Mouse (Mus musculus) forebrain, embryonic 12.5 days (tissue): ENCODE data around the gene Ppib. TPM values are rescaled to one million over a fixed set of nuclear protein-coding genes. Genes with fewer than 3 reads are reported as not detected.

Experiments
- ATAC-seq: fragments of 200-750 bp; cut with Nextera tagmentation; 2 replicates; pipeline ENCODE4 v1.8.0; 2017; ENCODE audit warnings: moderate TSS enrichment; ENCODE audit not compliant: low FRiP score
- H3K27ac ChIP-seq: fragments of 300-500 bp; sonication (generic); 2 replicates; pipeline ENCODE4 v1.5.1; 2016; ENCODE audit warnings: mild to moderate bottlenecking
- H3K27me3 ChIP-seq: fragments of 300-500 bp; sonication (generic); 2 replicates; pipeline ENCODE4 v1.6.1; 2016; ENCODE audit warnings: mild to moderate bottlenecking
- H3K36me3 ChIP-seq: fragments of 300-500 bp; sonication (generic); replicated peaks from 2 replicates; pipeline ENCODE4 v1.6.1; 2016; ENCODE audit warnings: mild to moderate bottlenecking
- H3K4me1 ChIP-seq: fragments of 300-500 bp; sonication (generic); 2 replicates; pipeline ENCODE4 v1.6.1; 2016
- H3K4me2 ChIP-seq: fragments of 300-500 bp; sonication (generic); 2 replicates; pipeline ENCODE4 v1.6.1; 2016; ENCODE audit warnings: mild to moderate bottlenecking, moderate library complexity
- H3K4me3 ChIP-seq: fragments of 300-500 bp; sonication (generic); replicated peaks from 2 replicates; pipeline ENCODE4 v1.5.1; 2016; ENCODE audit warnings: mild to moderate bottlenecking
- H3K9ac ChIP-seq: fragments of 300-500 bp; sonication (generic); 2 replicates; pipeline ENCODE4 v1.6.1; 2016; ENCODE audit warnings: mild to moderate bottlenecking
- H3K9me3 ChIP-seq: fragments of 300-500 bp; sonication (generic); 2 replicates; pipeline ENCODE4 v1.6.1; 2016
- WGBS: fragments of 180-500 bp; shearing (Covaris S2); methylation state at CpG from one replicate; pipeline ENCODE4 v1.1.7; 2016; 5-methylcytosine and 5-hydroxymethylcytosine counted together
- polyA plus RNA-seq: library from polyadenylated mRNA; unstranded; fragments of >200 nt; fragmentation: Nextera tagmentation; extraction: Ambion mirVana; gene quantifications from 2 replicates; pipeline ENCODE4 v1.2.1, GENCODE M21; 2016

Ppib gene
- polyA plus RNA-seq, 1 experiment from 2014 or later, result 361 TPM

DNA sequence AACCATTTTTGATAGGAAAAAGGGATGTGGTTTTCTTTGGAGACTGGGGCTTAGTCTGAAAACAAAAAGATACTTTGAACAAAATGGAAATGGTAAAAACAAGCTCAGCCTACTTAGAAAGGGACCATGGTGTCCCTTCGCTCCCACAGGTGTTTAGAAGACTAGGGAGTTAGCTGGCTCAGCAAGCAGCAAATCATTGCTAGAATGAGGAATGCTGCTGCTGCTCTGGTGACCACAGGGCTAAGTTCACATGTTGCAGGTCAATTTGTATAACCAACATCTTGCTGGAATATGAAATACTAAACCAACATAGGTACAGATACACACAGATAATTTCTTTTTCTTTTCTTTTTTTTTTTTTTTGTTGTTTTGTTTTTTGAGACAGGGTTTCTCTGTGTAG, 49.6 kb downstream of the Ppib start:
- Histone ChIP-seq H3K4me3 (no peak overlapping the region), H3K9ac (no peak overlapping the region), H3K9me3 (no peaks in the 10 kb centered on the region), H3K4me2 (no peak overlapping the region), H3K36me3 (peaks cover 56% of the 10 kb centered on the region), H3K27me3 (no peaks in the 10 kb centered on the region), H3K27ac (no peak overlapping the region), H3K4me1 (peaks cover 17% of the 10 kb centered on the region)
- WGBS, result 91% methylated on average over 1 of the region's 1 CpGs
- ATAC-seq, result no peak

- H3K9ac ChIP-seq, result no peak overlapping the region
- peaks cover 56% of the 10 kb centered on the region for H3K36me3 ChIP-seq
- H3K9me3 ChIP-seq, result no peaks in the 10 kb centered on the region
- 20% methylated on average over 8 of the region's 8 CpGs for WGBS
- H3K4me2 ChIP-seq, result no peak overlapping the region
- H3K27ac ChIP-seq, result peak overlapping the region; percentile 74
- no peak overlapping the region for H3K4me3 ChIP-seq
- H3K27me3 ChIP-seq, result no peaks in the 10 kb centered on the region
- ATAC-seq, result no peak
- H3K4me1 ChIP-seq, result peaks cover 17% of the 10 kb centered on the region
Observed at GRCm38 (mm10) chr9:66110126-66110525, 50.1 kb downstream of the Ppib start.

GRCm38 (mm10) chr9:66110611-66111379, 50.8 kb downstream of the Ppib start:
- peaks cover 17% of the 10 kb centered on the region for H3K4me1 ChIP-seq
- ATAC-seq, result no peak
- peaks cover 53% of the 10 kb centered on the region for H3K36me3 ChIP-seq
- H3K4me3 ChIP-seq, result no peak overlapping the region
- H3K27ac ChIP-seq, result peak overlapping the region; percentile 74
- no peaks in the 10 kb centered on the region for H3K9me3 ChIP-seq
- 14% methylated on average over 8 of the region's 8 CpGs for WGBS
- H3K4me2 ChIP-seq, result no peak overlapping the region
- no peak overlapping the region; the same call in 1 of the 2 replicates for H3K9ac ChIP-seq
- no peaks in the 10 kb centered on the region for H3K27me3 ChIP-seq

DNA sequence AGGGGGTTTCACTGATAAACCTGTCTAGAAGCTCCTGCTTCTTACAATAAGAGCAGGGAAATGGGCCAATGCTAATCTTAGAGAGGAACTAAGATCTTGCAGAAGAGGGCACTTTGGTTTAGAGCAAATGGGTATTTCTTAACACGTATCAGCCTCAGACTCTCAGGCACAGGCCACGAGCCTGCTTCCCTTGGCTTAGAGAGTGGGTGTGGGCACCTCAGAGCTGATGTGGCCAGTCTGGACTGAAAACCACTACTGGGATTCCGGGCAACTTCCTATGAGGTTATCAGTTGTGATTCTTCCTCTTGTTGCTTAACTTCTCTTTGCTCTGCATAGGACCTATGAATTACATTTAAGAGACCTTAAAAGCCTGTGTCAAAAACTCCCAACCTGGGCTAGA, 54.3 kb downstream of the Ppib start:
- Histone ChIP-seq H3K27me3 (no peaks in the 10 kb centered on the region), H3K36me3 (peaks cover 20% of the 10 kb centered on the region), H3K4me1 (peaks cover 20% of the 10 kb centered on the region), H3K9me3 (no peaks in the 10 kb centered on the region), H3K27ac (no peak overlapping the region), H3K4me3 (no peak overlapping the region), H3K4me2 (no peak overlapping the region), H3K9ac (no peak overlapping the region)
- ATAC-seq, result no peak
- WGBS, result 94% methylated on average over 3 of the region's 3 CpGs

Other genes with a start within 250 kb of the Ppib start
- gene Zfp609, start 232.7 kb upstream of the Ppib start, polyA plus RNA-seq, result 11.1 and 13.1 TPM in 2 replicates
- 224 and 226 TPM in 2 replicates for gene Pclaf, start 170.0 kb upstream of the Ppib start, polyA plus RNA-seq
- 32.8 and 36.3 TPM in 2 replicates for gene Trip4, start 151.4 kb upstream of the Ppib start, polyA plus RNA-seq
- 24.8 and 25.8 TPM in 2 replicates for gene Csnk1g1, start 151.3 kb upstream of the Ppib start, polyA plus RNA-seq
- 3.3 and 4.0 TPM in 2 replicates for gene Snx22, start 9.5 kb downstream of the Ppib start, polyA plus RNA-seq
- 130 and 135 TPM in 2 replicates for gene Snx1, start 66.4 kb downstream of the Ppib start, polyA plus RNA-seq
- gene Ciao2a, start 66.4 kb downstream of the Ppib start, polyA plus RNA-seq, result 122 and 139 TPM in 2 replicates
- 6.2 and 6.9 TPM in 2 replicates for gene Dapk2, start 98.0 kb downstream of the Ppib start, polyA plus RNA-seq